Mouse (Mus musculus) olfactory bulb, adult 2 months (tissue): ENCODE data around the gene A930033H14Rik.

Experiments
- CTCF ChIP-seq: fragments of 200-500 bp; IDR thresholded peaks from 2 replicates; pipeline ENCODE4 v1.5.1; 2012; ENCODE audit warnings: low read depth, mild to moderate bottlenecking, low read length, moderate library complexity; ENCODE audit not compliant: insufficient read depth
- POLR2A ChIP-seq: fragments of 200-500 bp; IDR thresholded peaks from 2 replicates; pipeline ENCODE4 v1.6.1; 2012; ENCODE audit warnings: mild to moderate bottlenecking, low read depth, low read length, moderate library complexity; ENCODE audit not compliant: insufficient read depth

- TF ChIP-seq CTCF (no peak), POLR2A (no peak)
Measured at GRCm38 (mm10) chr10:69176116-69176515, 36.8 kb downstream of the A930033H14Rik start.
